Mouse (Mus musculus) splenic B cell, adult 2 months (primary cell): ENCODE results near the gene Tgif1.
A peak's percentile ranks its signal among the peaks of the same experiment; 100 is the strongest.

Experiments used
- DNase-seq: peaks from one replicate; pipeline ENCODE4 v3.0.0-alpha.2; 2011; ENCODE audit warnings: low read depth, low spot score
- H3K27me3 ChIP-seq: 2 replicates; pipeline ENCODE4 v1.6.1; 2012; ENCODE audit warnings: mild to moderate bottlenecking, low read length, moderate library complexity, mixed read lengths; ENCODE audit not compliant: control insufficient read depth, poor library complexity, insufficient read depth, severe bottlenecking
- H3K36me3 ChIP-seq: 2 replicates; pipeline ENCODE4 v1.6.1; 2012; ENCODE audit warnings: mild to moderate bottlenecking, low read length, moderate library complexity, mixed read lengths; ENCODE audit not compliant: control insufficient read depth, poor library complexity, insufficient read depth, severe bottlenecking

Tgif1 gene

GRCm38 (mm10) chr17:70852686-70853386 lies 510 bp downstream of the Tgif1 start:
- H3K27me3 ChIP-seq: no peaks in the 10 kb centered on the region
- no peaks in the 10 kb centered on the region for H3K36me3 ChIP-seq
- peak; percentile 71 for DNase-seq

GRCm38 (mm10) chr17:70852011-70852685 lies 1.2 kb downstream of the Tgif1 start:
- no peaks in the 10 kb centered on the region for H3K27me3 ChIP-seq
- H3K36me3 ChIP-seq: no peaks in the 10 kb centered on the region
- DNase-seq: peak; percentile 98

- DNase-seq: peak; percentile 96
- Histone ChIP-seq H3K36me3 (0 out of 2 replicates have a peak, but pooled peaks cover 1% of the 10 kb centered on the region), H3K27me3 (no peaks in the 10 kb centered on the region)
Observed at GRCm38 (mm10) chr17:70850996-70851991, 2.1 kb downstream of the Tgif1 start.

GRCm38 (mm10) chr17:70850233-70850995 lies 2.9 kb downstream of the Tgif1 start:
- no peaks in the 10 kb centered on the region for H3K27me3 ChIP-seq
- peak; percentile 75 for DNase-seq
- peaks cover 6% of the 10 kb centered on the region; the same call in 1 of the 2 replicates for H3K36me3 ChIP-seq

- H3K27me3 ChIP-seq: no peaks in the 10 kb centered on the region
- peaks cover 9% of the 10 kb centered on the region for H3K36me3 ChIP-seq
- DNase-seq: peak; percentile 86
Observed at GRCm38 (mm10) chr17:70849399-70850232, 3.7 kb downstream of the Tgif1 start.

GRCm38 (mm10) chr17:70848511-70849398 lies 4.6 kb downstream of the Tgif1 start:
- DNase-seq: peak; percentile 56
- peaks cover 11% of the 10 kb centered on the region for H3K36me3 ChIP-seq

GRCm38 (mm10) chr17:70847751-70848510 lies 5.4 kb downstream of the Tgif1 start:
- peak; percentile 48 for DNase-seq
- no peaks in the 10 kb centered on the region for H3K27me3 ChIP-seq

More at GRCm38 (mm10) chr17:70848511-70849398, 4.6 kb downstream of the Tgif1 start:
- no peaks in the 10 kb centered on the region for H3K27me3 ChIP-seq

GRCm38 (mm10) chr17:70847086-70847485 lies 6.3 kb downstream of the Tgif1 start:
- H3K36me3 ChIP-seq: peaks cover 16% of the 10 kb centered on the region
- peak; percentile 83 for DNase-seq
- H3K27me3 ChIP-seq: no peaks in the 10 kb centered on the region

More at GRCm38 (mm10) chr17:70847751-70848510, 5.4 kb downstream of the Tgif1 start:
- H3K36me3 ChIP-seq: peaks cover 16% of the 10 kb centered on the region

GRCm38 (mm10) chr17:70846111-70846644 lies 7.2 kb downstream of the Tgif1 start:
- Histone ChIP-seq H3K36me3 (peaks cover 22% of the 10 kb centered on the region), H3K27me3 (no peaks in the 10 kb centered on the region)
- DNase-seq: no peak

GRCm38 (mm10) chr17:70845543-70845942 lies 7.8 kb downstream of the Tgif1 start:
- no peaks in the 10 kb centered on the region for H3K27me3 ChIP-seq
- peaks cover 22% of the 10 kb centered on the region for H3K36me3 ChIP-seq
- no peak for DNase-seq

GRCm38 (mm10) chr17:70844971-70845370 lies 8.4 kb downstream of the Tgif1 start:
- H3K27me3 ChIP-seq: no peaks in the 10 kb centered on the region
- H3K36me3 ChIP-seq: peaks cover 22% of the 10 kb centered on the region
- DNase-seq: no peak

GRCm38 (mm10) chr17:70843252-70843651 lies 10.1 kb downstream of the Tgif1 start:
- peaks cover 24% of the 10 kb centered on the region for H3K36me3 ChIP-seq
- no peak for DNase-seq
- no peaks in the 10 kb centered on the region for H3K27me3 ChIP-seq
